Mouse (Mus musculus) layer of hippocampus, adult 2 months (tissue): ENCODE results near the gene Gm7137. TPM values are rescaled to one million over a fixed set of nuclear protein-coding genes. Genes with fewer than 3 reads are reported as not detected.
"Not testable (repeated sequence)": the region's sequence is repeated elsewhere in the genome, so short reads cannot be mapped to it uniquely, and the experiment has no call there.

ENCODE experiments used
- DNase-seq, 2 experiments: peaks; one replicate each; pipeline ENCODE4 v3.0.0; 2022; ENCODE audit warnings: low spot score in 2 of 2
- H3K27ac ChIP-seq: fragments of 200-600 bp; 2 replicates; pipeline ENCODE4 v1.8.1; 2022
- H3K4me3 ChIP-seq: fragments of 200-600 bp; 2 replicates; pipeline ENCODE4 v1.8.1; 2022; ENCODE audit warnings: mild to moderate bottlenecking
- CTCF ChIP-seq: fragments of 200-600 bp; conservative IDR thresholded peaks from 2 replicates; pipeline ENCODE4 v1.8.1; 2022; ENCODE audit warnings: antibody characterized with exemption, mild to moderate bottlenecking, moderate library complexity
- total RNA-seq, 2 experiments: library from RNA; stranded (reverse); gene quantifications; 2 replicates each; pipeline ENCODE4 v1.2.3; 2021

Gene Gm7137
- total RNA-seq, 2 experiments from 2014 or later: not detected

- TF ChIP-seq CTCF: no peak
- H3K27ac ChIP-seq: no peak overlapping the region
- DNase-seq: no peak
- no peak overlapping the region for H3K4me3 ChIP-seq
These were observed 621 bp upstream of the Gm7137 start for GRCm38 (mm10) chr10:77788621-77789020.

- not testable (repeated sequence) for H3K4me3 ChIP-seq, DNase-seq, H3K27ac ChIP-seq
These were observed 4.6 kb downstream of the Gm7137 start for GRCm38 (mm10) chr10:77783396-77783795.

- not testable (repeated sequence) for H3K27ac ChIP-seq, H3K4me3 ChIP-seq, DNase-seq
These were observed 5.6 kb downstream of the Gm7137 start, which contains the start of gene Gm3250 for GRCm38 (mm10) chr10:77782442-77782841. TSS of gene Gm3250 (minus strand) at chr10:77782542.

GRCm38 (mm10) chr10:77776844-77777243 lies 11.2 kb downstream of the Gm7137 start, which contains the start of gene Gm7138:
TSS of gene Gm7138 (minus strand) at chr10:77776944.
- H3K27ac ChIP-seq, H3K4me3 ChIP-seq, DNase-seq: not testable (repeated sequence)

GRCm38 (mm10) chr10:77772142-77772541 lies 15.9 kb downstream of the Gm7137 start:
- not testable (repeated sequence) for H3K27ac ChIP-seq, H3K4me3 ChIP-seq, DNase-seq

GRCm38 (mm10) chr10:77771225-77771624 lies 16.8 kb downstream of the Gm7137 start, which contains the start of gene Gm3238:
TSS of gene Gm3238 (minus strand) at chr10:77771325.
- H3K27ac ChIP-seq, DNase-seq, H3K4me3 ChIP-seq: not testable (repeated sequence)

DNA sequence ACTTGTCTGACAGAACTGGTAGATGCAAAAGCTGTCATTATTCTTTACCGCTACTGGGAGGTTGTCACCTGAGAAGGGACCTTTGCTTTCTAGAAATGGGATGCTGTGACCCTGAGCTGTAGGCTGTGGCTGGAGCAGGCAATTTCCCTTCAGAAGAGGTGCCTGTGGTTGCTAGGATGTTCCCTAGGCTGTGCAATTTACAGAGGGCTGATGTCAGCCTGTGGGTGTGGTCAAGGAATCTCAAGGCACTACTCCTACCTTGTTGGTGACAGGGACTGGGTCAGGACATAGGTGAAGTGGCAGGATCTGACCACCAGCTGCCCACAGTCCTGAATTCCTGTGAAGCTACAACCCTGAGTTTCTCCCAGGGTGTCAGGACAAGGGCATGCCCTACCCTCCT lies 18.3 kb downstream of the Gm7137 start:
- no peak for TF ChIP-seq CTCF
- no peak overlapping the region for H3K4me3 ChIP-seq
- DNase-seq: no peak
- no peak overlapping the region for H3K27ac ChIP-seq

GRCm38 (mm10) chr10:77759582-77759981 lies 28.4 kb downstream of the Gm7137 start, which contains the start of gene Gm3233:
TSS of gene Gm3233 (minus strand) at chr10:77759682.
- not testable (repeated sequence) for H3K27ac ChIP-seq, H3K4me3 ChIP-seq, DNase-seq

- DNase-seq: no peak
- H3K4me3 ChIP-seq: no peak overlapping the region
- TF ChIP-seq CTCF: peak; percentile 44
- no peak overlapping the region for H3K27ac ChIP-seq
These were observed 34.6 kb downstream of the Gm7137 start for GRCm38 (mm10) chr10:77753448-77753847.

GRCm38 (mm10) chr10:77752312-77752711 lies 35.7 kb downstream of the Gm7137 start:
- peak; percentile 10; the same call in 1 of the 2 replicates for TF ChIP-seq CTCF
- H3K27ac ChIP-seq, H3K4me3 ChIP-seq, DNase-seq: not testable (repeated sequence)

- not testable (repeated sequence) for H3K4me3 ChIP-seq, H3K27ac ChIP-seq, DNase-seq
These were observed 36.7 kb downstream of the Gm7137 start, which contains the start of gene Gm9736 for GRCm38 (mm10) chr10:77751254-77751653. TSS of gene Gm9736 (minus strand) at chr10:77751354.

- not testable (repeated sequence) for H3K4me3 ChIP-seq, DNase-seq, H3K27ac ChIP-seq
These were observed 37.3 kb downstream of the Gm7137 start for GRCm38 (mm10) chr10:77750686-77751085.

- H3K4me3 ChIP-seq, H3K27ac ChIP-seq, DNase-seq: not testable (repeated sequence)
These were observed 45.9 kb downstream of the Gm7137 start, which contains the start of gene Gm18596 for GRCm38 (mm10) chr10:77741924-77742688. TSS of gene Gm18596 (minus strand) at chr10:77742638.

GRCm38 (mm10) chr10:77738929-77739328 lies 49.1 kb downstream of the Gm7137 start:
- DNase-seq: no peak
- TF ChIP-seq CTCF: no peak
- Histone ChIP-seq H3K27ac (no peak overlapping the region), H3K4me3 (no peak overlapping the region)

Other genes with a start within 250 kb of the Gm7137 start
- gene Pttg1ip, start 206.5 kb downstream of the Gm7137 start, total RNA-seq: 10 to 100 TPM; 76.9 to 77.5 TPM
- gene Sumo3, start 182.1 kb downstream of the Gm7137 start, total RNA-seq: 100 to 1,000 TPM; 131 to 138 TPM
- 10 to 100 TPM; 18.3 to 27.0 TPM for gene Gm49325, start 182.0 kb downstream of the Gm7137 start, total RNA-seq
- gene Ube2g2, start 165.9 kb downstream of the Gm7137 start, total RNA-seq: 10 to 100 TPM; 81.6 to 95.4 TPM
- not detected for gene Tspear, start 101.6 kb downstream of the Gm7137 start, total RNA-seq
- gene Gm19402, start 97.4 kb downstream of the Gm7137 start, total RNA-seq: not detected
- gene Gm9508, start 91.0 kb downstream of the Gm7137 start, total RNA-seq: not detected
- not detected for gene Gm10272, start 81.6 kb downstream of the Gm7137 start, total RNA-seq
- gene Gm10024, start 76.7 kb downstream of the Gm7137 start, total RNA-seq: not detected
- not detected for gene Gm10142, start 72.4 kb downstream of the Gm7137 start, total RNA-seq
- gene Krtap12-1, start 67.6 kb downstream of the Gm7137 start, total RNA-seq: not detected
- gene Gm10100, start 61.7 kb downstream of the Gm7137 start, total RNA-seq: not detected
- gene Gm18596, start 45.6 kb downstream of the Gm7137 start, total RNA-seq: not detected
- gene Gm9736, start 36.8 kb downstream of the Gm7137 start, total RNA-seq: not detected
- gene Gm3233, start 28.5 kb downstream of the Gm7137 start, total RNA-seq: not detected
- gene Gm3238, start 16.9 kb downstream of the Gm7137 start, total RNA-seq: not detected
- gene Gm7138, start 11.3 kb downstream of the Gm7137 start, total RNA-seq: not detected
- gene Gm3250, start 5.7 kb downstream of the Gm7137 start, total RNA-seq: not detected
- not detected for gene Gm9639, start 6.9 kb upstream of the Gm7137 start, total RNA-seq
- gene Gm19668, start 10.9 kb upstream of the Gm7137 start, total RNA-seq: not detected
- gene Gm9507, start 23.6 kb upstream of the Gm7137 start, total RNA-seq: not detected
- not detected for gene Gm2696, start 26.5 kb upstream of the Gm7137 start, total RNA-seq
- not detected for gene Krtap10-4, start 38.9 kb upstream of the Gm7137 start, total RNA-seq
- not detected for gene Krtap10-10, start 47.7 kb upstream of the Gm7137 start, total RNA-seq
- gene Gm36176, start 58.6 kb upstream of the Gm7137 start, total RNA-seq: not detected
- not detected for gene Gm10318, start 64.7 kb upstream of the Gm7137 start, total RNA-seq
- not detected for gene Gm3285, start 73.8 kb upstream of the Gm7137 start, total RNA-seq
- gene Lrrc3, start 114.3 kb upstream of the Gm7137 start, total RNA-seq: 1 to 10 TPM; 3.6 to 3.7 TPM
- gene Trpm2, start 182.4 kb upstream of the Gm7137 start, total RNA-seq: 10 to 100 TPM; 37.4 to 41.5 TPM
- gene 1810043G02Rik, start 190.3 kb upstream of the Gm7137 start, total RNA-seq: 10 to 100 TPM; 37.1 to 44.4 TPM
- gene Pfkl, start 221.9 kb upstream of the Gm7137 start, total RNA-seq: 100 to 1,000 TPM; 232 to 233 TPM